Mouse (Mus musculus): ENCODE results near the gene Psmg1.
"Not testable (repeated sequence)": the region's sequence is repeated elsewhere in the genome, so short reads cannot be mapped to it uniquely, and the experiment has no call there.

Psmg1 gene

DNA sequence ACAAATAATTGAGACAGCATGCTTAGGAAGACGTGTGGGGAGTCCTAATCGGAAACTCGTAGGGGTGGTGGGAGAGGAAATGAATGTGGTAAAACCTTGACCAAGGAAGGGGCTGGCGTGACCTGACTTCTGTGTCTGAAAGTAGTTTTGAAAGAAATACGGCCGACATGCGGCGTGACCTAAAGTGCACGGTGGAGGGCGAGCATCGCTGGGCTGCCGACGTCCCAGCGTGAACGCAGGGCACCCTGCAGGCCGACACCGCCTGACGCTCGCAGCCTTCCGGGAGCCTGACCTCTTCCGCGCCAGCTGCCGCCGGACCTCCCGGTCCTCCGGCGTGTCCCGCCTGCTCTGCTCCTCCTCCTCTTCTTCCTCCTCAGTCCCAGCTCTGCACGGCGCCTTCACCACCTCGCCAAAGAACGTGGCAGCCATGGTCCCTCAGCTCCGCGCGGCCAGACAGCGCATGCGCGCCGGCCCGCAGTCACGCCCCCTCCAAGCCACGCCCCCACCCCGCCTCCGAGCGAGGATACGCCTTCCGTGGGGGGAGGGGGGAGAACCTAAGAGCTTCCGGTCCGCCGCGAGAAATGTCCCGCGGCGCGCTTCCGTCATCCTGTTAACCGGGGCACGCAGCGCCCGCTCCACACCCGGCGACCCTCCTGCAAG lies at the start of gene Psmg1:
Gene Psmg1 (minus strand): TSS at position 499 of the 660 bp plus-strand sequence.
- peak; percentile 94 to 99 for DNase-seq (ENCODE audit: low spot score in 2 of 2)

DNA sequence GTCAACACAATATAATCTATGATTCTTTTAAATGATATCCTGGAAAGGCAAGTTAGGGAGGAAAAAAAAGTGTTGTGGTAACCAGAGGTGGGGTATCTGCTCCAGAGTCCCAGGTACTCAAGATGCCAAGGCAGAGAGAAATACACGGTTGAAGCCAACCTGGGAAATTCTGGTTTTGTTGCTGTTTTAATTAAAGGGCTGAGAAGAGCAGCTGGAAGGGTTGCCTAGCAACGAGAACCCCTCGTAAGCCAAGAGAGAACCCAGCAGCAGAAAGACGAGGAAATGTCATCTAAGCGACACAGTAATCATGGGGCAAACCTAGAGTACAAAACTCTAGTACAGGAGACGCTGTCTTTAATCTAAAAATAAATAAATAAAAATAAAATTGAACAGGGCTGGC lies 48.8 kb upstream of the Psmg1 start:
- DNase-seq (ENCODE audit: low spot score in 2 of 2) = no peak

DNA sequence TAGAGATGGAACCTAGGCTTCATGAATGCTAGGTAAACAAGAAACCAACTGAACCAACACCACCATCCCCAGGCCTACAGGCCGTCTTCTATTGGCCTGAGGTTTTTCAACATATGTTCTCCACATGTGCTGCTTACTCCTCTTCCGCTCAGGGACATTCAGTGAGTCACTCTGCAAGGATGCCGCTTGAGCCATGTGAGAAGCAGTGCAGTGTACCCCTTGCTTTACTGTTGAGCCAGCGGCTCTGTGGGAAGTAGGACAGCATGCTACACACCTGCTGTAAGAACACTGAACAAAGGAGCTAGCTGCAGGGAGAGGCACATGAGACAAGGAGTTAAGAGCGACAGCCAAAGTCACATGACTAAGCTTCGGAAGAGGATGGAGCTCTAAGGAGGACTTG lies 43.7 kb upstream of the Psmg1 start:
- DNase-seq (ENCODE audit: low spot score in 2 of 2) = no peak

DNA sequence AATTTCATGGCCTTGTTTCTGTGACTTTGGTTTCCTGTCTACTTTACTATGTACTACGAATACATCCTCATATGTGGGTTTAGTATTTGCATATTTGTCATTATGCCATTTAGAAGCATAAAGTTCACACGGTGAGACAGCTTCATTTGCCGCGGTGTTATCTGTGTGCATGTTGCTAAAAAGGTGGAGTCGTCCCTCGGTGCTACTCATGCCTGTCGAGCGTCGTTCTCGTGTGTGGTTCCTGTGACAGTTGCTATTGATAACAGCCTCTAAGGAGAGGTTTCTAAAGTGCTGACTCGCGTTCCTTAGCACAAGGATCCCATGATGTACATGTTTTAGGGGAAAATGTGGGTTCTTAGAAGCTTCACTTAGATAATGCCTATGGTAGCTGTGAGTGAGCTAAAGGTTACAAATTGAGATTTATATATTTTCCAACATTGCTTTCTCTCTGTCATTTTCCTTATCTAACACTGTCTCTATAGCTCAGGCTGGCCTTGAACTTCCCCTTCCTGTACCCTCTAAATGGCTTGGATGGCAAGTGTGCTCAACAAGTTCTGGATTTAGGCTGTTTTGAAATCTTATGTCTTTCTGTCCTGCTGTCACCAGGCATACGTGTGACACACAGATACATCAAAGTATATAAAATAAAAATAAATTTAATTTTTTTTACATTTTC lies 41.7 kb upstream of the Psmg1 start:
- DNase-seq (ENCODE audit: low spot score in 2 of 2) = no peak

DNA sequence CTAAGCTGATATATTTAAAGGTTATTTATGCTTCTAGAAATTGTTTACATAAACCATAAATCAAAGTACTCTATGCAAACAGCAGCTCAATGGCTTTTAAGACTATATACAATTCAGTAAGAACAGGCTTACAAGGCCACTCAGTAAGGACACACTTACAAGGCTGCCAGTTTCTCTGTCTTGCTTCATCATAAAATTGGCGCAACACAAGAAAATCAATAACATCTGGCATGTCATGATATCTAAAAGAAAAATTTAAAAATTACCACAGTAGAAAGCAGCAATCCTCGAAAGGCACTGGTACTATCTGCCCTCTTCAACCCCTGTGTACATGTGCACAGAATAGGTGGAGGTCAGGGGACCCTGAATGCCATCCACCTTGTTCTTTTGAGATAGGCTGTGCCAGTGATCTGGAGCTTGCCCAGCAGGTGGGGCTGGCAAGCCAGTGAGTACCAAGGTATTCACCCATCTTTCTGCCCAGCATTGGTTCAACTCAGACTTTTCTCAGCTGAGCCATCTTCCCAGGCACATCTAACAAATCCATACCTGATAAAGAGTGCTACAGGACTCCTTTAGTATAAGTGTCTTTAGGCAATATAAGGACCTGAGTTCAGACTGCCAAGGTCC lies 39.8 kb upstream of the Psmg1 start:
- peak; percentile 4 to 41 for DNase-seq (ENCODE audit: low spot score in 2 of 2)

DNA sequence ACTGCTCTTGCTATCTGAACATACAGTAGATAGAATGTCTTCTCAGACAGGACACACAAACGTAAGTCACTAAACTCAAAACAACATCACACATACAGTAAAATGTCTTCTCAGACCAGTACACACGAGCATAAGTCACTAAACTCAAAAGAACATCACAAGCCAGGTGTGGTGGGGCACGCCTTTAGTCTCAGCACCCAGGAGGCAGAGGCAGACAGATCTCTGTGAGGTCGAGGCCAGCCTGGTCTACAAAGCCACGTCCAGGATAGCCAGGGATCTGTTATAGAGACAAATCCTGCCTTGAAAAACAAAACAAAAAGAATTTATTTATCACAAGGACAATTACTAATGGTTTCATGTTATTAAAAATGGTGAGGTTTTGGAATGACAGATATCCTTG lies 35.5 kb upstream of the Psmg1 start:
- DNase-seq (ENCODE audit: low spot score in 2 of 2) = no peak

DNA sequence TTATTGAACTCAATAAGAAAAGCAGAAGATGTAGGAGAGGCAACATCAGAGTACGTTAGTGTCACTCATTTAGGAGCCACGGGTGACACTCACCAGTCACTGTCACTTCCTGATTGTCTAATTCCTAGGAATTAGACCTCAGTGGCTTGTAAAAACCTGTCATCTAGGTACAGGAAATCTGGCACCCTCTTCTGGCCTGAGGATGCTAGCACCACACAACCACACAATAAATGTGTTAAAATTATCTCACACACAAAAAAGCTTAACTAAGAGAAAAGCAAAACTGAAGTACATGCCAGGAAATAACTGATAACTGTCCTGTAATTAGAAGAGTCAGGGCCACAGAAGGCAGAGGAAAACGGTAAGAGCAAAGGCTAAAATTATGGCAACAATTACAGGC lies 34.5 kb upstream of the Psmg1 start:
- DNase-seq (ENCODE audit: low spot score in 2 of 2) = no peak

DNA sequence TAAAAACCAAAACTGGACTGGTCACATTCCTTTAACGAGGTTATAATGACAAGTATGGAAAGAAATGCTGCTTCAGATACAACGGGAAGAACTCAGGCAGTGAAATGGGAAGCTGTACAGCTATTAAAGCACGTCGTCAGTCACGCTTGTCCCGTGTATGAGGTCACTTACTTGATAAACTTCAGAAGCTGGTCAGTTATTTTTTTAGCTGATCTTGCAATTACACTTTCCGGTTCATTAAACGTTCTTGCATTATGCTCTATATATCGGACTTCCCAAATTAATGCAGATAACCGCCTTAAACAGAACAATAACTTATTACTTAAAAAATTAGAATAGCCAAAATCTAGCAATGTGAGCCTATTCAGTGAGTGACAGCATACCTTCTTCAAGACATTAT lies 30.3 kb upstream of the Psmg1 start:
- no peak for DNase-seq (ENCODE audit: low spot score in 2 of 2)

DNA sequence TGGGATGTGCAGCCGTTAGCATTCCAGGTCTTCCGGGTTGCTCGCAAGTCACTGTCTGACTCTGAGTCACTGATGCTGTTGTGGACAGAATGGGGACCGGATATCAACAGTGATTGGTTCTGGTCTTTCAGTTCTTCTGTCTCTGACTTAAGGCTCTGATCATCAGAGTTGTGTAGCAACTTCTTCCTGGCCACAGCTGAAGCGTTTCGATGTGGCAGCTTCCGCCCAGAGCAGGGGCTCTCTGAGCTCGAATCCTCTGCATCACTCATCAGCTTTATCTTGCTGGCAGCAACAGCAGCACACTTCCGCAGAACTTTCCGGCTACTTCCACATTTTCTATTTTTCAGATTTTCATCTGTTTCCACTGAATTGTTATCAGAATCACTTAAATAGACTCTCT lies 18.4 kb upstream of the Psmg1 start:
- DNase-seq (ENCODE audit: low spot score in 2 of 2) = not testable (repeated sequence)

DNA sequence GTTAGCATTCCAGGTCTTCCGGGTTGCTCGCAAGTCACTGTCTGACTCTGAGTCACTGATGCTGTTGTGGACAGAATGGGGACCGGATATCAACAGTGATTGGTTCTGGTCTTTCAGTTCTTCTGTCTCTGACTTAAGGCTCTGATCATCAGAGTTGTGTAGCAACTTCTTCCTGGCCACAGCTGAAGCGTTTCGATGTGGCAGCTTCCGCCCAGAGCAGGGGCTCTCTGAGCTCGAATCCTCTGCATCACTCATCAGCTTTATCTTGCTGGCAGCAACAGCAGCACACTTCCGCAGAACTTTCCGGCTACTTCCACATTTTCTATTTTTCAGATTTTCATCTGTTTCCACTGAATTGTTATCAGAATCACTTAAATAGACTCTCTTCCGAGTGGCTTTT lies 13.5 kb upstream of the Psmg1 start:
- not testable (repeated sequence) for DNase-seq (ENCODE audit: low spot score in 2 of 2)

DNA sequence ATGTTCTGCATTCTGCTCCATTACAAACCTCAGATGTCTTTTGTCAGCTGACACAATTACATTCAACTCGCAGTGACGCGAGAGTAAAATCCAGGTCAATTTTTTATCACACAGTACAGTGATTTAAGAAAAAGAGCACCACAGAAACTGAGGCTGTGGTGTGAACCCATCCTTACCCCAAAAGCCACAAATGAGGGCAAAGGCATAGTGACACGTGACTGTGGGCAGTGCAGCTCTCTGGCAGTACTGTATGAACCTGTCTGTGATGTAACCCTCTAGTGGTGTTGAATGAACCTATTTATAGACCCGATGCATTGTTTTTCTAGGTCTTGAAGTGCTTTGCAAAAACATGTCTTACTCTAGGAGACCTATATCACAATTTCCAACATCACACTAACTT lies 8.5 kb upstream of the Psmg1 start:
- DNase-seq (ENCODE audit: low spot score in 2 of 2) = peak in 1 of 2 experiments; percentile 25

DNA sequence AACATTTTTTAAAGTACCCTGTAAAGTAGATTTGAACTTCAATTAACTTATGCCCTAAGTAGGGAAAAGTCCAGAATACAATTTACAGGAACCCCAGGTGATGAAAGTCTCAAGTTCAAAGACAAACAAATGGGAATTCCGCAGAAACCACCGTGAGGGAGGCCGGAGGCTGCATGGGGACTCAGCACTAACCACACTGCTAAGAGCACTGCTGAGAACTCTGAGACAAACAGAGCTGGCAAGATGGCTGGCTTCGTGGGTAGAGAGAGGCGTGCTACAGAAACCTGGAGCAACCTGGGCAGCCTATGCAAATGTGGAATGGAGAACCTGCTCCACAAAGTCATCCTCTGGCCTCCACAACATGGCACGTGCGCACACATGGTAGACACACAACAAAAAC lies 5.4 kb upstream of the Psmg1 start:
- no peak for DNase-seq (ENCODE audit: low spot score in 2 of 2)

DNA sequence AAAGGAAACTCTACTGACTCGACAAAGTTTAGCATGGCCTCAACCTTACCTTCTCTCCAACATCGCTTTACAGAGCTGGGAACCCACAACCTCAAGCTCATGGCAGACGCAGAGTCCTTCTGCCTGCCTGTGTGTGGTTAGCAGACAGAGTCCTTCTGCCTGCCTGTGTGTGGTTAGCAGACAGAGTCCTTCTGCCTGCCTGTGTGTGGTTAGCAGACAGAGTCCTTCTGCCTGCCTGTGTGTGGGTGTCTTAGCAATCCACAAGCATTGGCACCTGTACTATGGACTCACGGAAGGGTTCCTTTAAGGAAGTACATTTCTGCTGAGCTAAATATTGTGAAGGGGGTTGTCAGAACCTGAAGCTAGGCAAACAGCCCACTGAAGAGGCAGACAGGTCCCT lies 3.8 kb upstream of the Psmg1 start:
- not testable (repeated sequence) for DNase-seq (ENCODE audit: low spot score in 2 of 2)

DNA sequence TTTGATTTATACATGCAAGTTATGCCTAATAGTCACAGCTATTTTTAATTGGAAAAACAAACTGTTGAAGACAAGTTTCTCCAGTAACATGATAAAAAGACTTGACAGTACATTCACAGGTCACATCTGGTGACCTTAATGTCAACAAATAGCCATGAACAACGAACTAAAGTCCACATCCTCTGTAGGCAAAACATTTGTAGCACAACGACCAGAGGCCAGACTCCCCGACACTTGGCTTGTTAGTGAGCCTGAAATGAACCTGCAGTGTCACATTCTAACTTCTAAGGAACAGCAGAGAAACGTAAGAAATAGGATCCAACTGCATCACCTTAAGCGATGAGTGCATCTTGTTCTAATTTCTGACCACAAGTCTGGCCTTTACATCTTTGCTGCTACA lies 1.8 kb upstream of the Psmg1 start:
- no peak for DNase-seq (ENCODE audit: low spot score in 2 of 2)

DNA sequence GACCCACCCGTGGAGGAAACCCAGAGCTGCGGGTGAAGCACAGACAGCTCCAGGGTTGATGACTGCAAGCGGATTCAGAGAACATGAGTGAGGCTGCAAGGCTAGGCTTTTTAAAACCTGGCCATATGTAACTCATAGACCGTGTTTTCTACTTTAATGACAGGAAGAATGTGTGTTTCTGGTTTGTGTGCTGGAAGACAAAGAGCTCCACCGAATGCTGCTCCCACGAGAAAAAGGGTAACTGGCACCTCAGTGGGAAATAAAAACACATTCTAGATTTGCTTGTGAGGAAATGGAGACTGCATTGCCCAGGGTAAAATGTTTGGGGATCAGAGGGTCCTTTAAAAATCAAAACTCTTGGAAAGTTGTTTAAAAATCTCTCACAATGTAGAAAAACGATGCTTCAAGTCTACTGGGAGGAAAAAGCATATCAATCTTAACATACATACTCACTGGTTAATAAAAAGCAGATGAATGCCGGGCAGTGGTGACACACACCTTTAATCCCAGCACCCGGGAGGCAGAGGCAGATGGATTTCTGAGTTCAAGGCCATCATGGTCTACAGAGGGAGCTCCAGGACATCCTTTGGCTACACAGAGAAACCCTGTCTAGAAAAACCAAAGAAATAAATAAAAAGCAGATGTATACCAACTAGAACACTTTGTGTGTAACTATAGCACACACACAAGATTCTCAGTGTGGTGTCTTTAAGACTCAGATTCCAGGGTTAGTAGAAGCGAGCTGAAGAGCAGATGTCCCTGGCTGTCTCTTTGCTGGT lies 551 bp upstream of the Psmg1 start:
- DNase-seq (ENCODE audit: low spot score in 2 of 2) = peak; percentile 13 to 26

DNA sequence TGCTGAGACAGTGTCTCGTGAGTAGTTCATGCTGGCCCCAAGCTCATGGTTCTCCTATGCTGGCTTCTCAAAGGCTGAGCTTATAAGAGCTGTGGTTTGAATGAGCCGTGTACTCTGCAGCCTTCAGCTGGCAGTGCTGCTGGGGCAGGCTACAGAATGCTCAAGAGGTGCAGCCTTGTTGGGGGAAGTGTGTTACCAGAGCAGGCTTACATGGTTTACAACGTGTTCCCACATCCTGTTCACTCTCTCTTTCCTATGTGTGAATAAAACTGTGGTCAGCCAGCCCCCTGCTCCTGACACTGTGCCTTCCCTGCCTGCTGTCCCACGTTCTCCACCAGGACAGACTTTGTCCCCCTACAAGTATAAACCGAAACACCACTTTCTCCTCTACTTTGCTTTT lies 5.8 kb downstream of the Psmg1 start:
- DNase-seq (ENCODE audit: low spot score in 2 of 2) = peak; percentile 42 to 47

DNA sequence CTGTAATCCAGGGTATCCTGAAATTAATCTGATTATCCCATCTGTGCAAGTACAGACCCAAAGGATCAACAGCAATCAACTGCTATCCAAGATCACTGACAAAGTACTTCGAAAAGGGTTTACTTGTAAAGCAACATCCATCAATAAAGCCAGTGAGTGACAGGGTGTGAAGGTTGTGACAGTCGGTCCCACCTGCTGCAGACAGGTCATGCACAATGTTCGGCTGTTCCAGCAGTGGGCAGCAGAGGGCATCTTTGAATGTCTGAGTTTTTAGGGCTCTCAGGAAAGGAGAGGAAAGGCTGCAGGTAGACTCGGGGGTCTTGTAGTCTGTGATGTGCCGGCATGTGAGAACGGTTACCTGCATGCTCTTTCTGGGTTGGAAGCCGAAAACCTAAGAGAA lies 7.2 kb downstream of the Psmg1 start:
- DNase-seq (ENCODE audit: low spot score in 2 of 2) = peak; percentile 50 to 61

DNA sequence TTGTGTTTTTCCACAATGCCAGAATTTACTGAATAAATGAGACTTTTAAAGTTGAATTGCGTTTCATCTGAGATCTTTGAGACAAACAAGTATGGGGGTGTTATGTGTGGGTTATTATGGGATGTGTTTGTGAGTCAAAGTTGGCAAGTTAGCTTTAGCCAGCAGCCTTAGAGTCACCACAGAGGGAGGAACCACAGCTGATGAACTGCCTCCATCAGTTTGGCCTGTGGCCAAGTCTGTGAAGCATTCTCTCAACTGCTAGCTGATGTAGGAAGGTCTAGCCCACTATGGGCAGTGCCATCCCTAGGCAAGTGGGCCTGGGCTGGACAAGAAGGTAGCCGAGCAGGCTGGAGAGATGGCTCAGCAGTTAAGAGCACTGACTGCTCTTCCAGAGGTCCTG lies 19.9 kb downstream of the Psmg1 start:
- no peak for DNase-seq (ENCODE audit: low spot score in 2 of 2)

DNA sequence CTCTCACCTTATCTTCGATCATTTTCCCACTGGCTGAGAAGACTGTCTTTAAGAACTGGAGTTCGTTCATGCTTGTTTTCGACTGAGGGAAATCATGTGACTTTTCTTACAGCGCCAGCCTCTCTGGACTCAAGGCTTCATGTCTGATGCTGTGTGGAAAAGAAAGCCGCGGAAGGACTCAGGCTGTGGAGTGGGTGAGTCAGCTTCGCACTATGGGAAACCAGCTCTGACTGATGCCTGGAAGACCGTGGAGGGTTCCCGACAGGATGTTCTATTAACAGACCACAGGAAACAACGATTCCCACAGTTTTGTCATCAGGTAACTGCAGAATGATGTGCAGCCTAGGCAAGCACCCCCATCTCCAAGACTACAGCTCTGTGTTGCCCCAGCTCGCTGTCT lies 23.3 kb downstream of the Psmg1 start:
- DNase-seq (ENCODE audit: low spot score in 2 of 2) = no peak

DNA sequence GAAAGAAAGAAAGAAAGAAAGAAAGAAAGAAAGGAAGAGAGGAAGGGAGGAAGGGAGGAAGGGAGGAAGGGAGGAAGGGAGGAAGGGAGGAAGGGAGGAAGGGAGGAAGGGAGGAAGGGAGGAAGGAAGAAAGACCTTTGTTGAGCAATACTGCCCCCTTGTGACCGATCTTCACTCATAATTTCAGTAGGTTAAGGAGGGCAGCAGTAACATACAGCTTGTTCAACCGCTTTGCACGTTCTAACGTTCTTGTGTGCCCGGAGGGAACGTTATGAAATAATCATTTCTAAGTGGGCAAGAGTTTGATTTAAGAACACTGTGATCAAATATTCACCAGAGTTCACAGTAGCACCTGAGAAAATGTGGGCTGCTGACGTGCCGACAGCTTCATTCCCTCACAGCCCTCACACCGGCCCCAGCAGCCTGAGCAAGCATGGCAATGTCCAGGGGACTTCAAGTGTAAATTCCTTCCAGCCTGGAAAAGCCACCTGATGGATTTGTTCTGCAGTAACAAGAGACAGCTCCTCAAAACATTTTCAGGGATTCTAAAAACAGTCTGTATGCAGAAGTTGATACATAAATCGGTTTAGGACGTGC lies 26.2 kb downstream of the Psmg1 start:
- DNase-seq (ENCODE audit: low spot score in 2 of 2) = peak; percentile 25 to 76

DNA sequence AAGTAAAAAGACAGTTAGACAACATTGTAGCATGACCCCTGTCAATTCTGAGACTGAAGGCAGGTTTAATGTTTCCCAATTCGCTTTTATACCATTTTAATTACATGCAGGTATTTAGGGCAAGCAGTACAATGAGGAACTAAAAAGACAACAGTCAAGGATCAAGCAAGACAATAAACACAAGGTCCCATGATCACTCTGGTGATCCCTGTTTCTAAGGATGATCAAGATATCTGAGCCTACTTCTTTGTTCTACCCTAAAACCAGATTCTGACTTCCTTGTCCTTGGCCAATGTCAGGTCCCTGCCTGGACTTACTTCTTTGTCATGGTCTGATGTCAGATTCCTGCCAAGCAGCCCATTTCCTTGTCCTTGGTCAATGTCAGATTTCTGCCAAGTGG lies 29.3 kb downstream of the Psmg1 start:
- not testable (repeated sequence) for DNase-seq (ENCODE audit: low spot score in 2 of 2)

DNA sequence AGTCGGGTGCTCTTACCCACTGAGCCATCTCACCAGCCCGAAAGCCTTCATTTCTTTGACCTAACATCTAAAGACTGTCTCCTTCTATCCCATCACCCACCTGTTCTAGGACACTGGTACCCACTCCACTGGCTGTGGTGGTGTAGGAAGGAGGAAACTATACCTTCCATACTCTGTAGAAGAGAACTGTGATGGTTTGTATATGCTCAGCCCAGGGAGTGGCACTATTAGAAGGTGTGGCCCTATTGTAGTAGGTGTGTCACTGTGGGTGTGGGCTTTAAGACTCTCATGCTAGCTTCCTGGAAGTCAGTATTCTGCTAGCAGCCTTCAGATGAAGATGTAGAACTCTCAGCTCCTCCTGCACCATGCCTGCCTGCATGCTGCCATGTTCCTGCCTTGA lies 30.1 kb downstream of the Psmg1 start:
- DNase-seq (ENCODE audit: low spot score in 2 of 2) = not testable (repeated sequence)
